Mouse (Mus musculus) stomach, embryonic 14.5 days (tissue): ENCODE data around the gene Adamts4. TPM values are rescaled to one million over a fixed set of nuclear protein-coding genes. Genes with fewer than 3 reads are reported as not detected.
A peak's percentile ranks its signal among the peaks of the same experiment; 100 is the strongest.

Experiments
- ATAC-seq: fragments of 200-750 bp; cut with Nextera tagmentation; 2 replicates; pipeline ENCODE4 v1.8.0; 2017; ENCODE audit warnings: low read depth, moderate TSS enrichment; ENCODE audit not compliant: insufficient number of reproducible peaks, insufficient read depth, low FRiP score
- H3K27ac ChIP-seq: fragments of 300-500 bp; sonication (generic); 2 replicates; pipeline ENCODE4 v1.5.1; 2014; ENCODE audit warnings: mild to moderate bottlenecking, low read length, moderate library complexity, mixed read lengths
- H3K27me3 ChIP-seq: fragments of 300-500 bp; sonication (generic); 2 replicates; pipeline ENCODE4 v1.6.1; 2014; ENCODE audit warnings: low read length, control low read depth, mixed read lengths; ENCODE audit not compliant: control insufficient read depth, insufficient read depth
- H3K36me3 ChIP-seq: fragments of 300-500 bp; sonication (generic); 2 replicates; pipeline ENCODE4 v1.6.1; 2014; ENCODE audit warnings: mild to moderate bottlenecking, control low read depth, low read length, moderate library complexity, mixed read lengths; ENCODE audit not compliant: control insufficient read depth, insufficient read depth
- H3K4me1 ChIP-seq: fragments of 300-500 bp; sonication (generic); 2 replicates; pipeline ENCODE4 v1.6.1; 2014; ENCODE audit warnings: low read length, control low read depth, mixed read lengths; ENCODE audit not compliant: control insufficient read depth, insufficient read depth
- H3K4me2 ChIP-seq: fragments of 300-500 bp; sonication (generic); replicated peaks from 2 replicates; pipeline ENCODE4 v1.6.1; 2014; ENCODE audit warnings: low read depth, low read length, control low read depth
- H3K4me3 ChIP-seq: fragments of 300-500 bp; sonication (generic); 2 replicates; pipeline ENCODE4 v1.5.1; 2014; ENCODE audit warnings: low read depth, low read length, control low read depth
- H3K9ac ChIP-seq: fragments of 300-500 bp; sonication (generic); replicated peaks from 2 replicates; pipeline ENCODE4 v1.6.1; 2014; ENCODE audit warnings: low read depth, mild to moderate bottlenecking, control low read depth, low read length, moderate library complexity, mixed read lengths
- H3K9me3 ChIP-seq: fragments of 300-500 bp; sonication (generic); 2 replicates; pipeline ENCODE4 v1.6.1; 2016; ENCODE audit warnings: low read depth, low read length, control low read depth; ENCODE audit not compliant: control insufficient read depth
- WGBS: fragments of 180-500 bp; shearing (Covaris S2); extraction: QIAGEN DNeasy Blood & Tissue Kit; methylation state at CpG from one replicate; pipeline ENCODE4 v1.1.7; 2014; 5-methylcytosine and 5-hydroxymethylcytosine counted together
- polyA plus RNA-seq: library from polyadenylated mRNA; unstranded; fragments of >200 nt; fragmentation: Nextera tagmentation; extraction: Ambion mirVana; gene quantifications from 2 replicates; pipeline ENCODE4 v1.2.1, GENCODE M21; 2014

Gene Adamts4
- polyA plus RNA-seq, 1 experiment from 2014 or later = 5.3 TPM

- H3K4me3 ChIP-seq = no peak overlapping the region
- H3K27me3 ChIP-seq = no peaks in the 10 kb centered on the region
- H3K27ac ChIP-seq = no peak overlapping the region
- no peaks in the 10 kb centered on the region for H3K9me3 ChIP-seq
- ATAC-seq = no peak
- H3K4me1 ChIP-seq = no peaks in the 10 kb centered on the region; the same call in 1 of the 2 replicates
- no peaks in the 10 kb centered on the region for H3K36me3 ChIP-seq
- H3K9ac ChIP-seq = no peak overlapping the region
- 55% methylated on average over 4 of the region's 4 CpGs for WGBS
- H3K4me2 ChIP-seq = no peak overlapping the region
These were observed 23.4 kb upstream of the Adamts4 start for GRCm38 (mm10) chr1:171226780-171227179.

GRCm38 (mm10) chr1:171227879-171228278 lies 22.3 kb upstream of the Adamts4 start:
- Histone ChIP-seq H3K36me3 (no peaks in the 10 kb centered on the region), H3K27me3 (no peaks in the 10 kb centered on the region), H3K9ac (no peak overlapping the region), H3K27ac (no peak overlapping the region), H3K4me3 (no peak overlapping the region), H3K4me1 (no peaks in the 10 kb centered on the region), H3K9me3 (no peaks in the 10 kb centered on the region), H3K4me2 (no peak overlapping the region)
- no peak for ATAC-seq
- 79% methylated on average over 1 of the region's 1 CpGs for WGBS

GRCm38 (mm10) chr1:171229750-171230149 lies 20.5 kb upstream of the Adamts4 start:
- peaks cover 15% of the 10 kb centered on the region for H3K36me3 ChIP-seq
- WGBS = 51% methylated on average over 6 of the region's 6 CpGs
- no peak overlapping the region for H3K4me2 ChIP-seq
- no peak for ATAC-seq
- H3K9me3 ChIP-seq = no peaks in the 10 kb centered on the region
- no peak overlapping the region for H3K9ac ChIP-seq
- no peak overlapping the region for H3K27ac ChIP-seq
- no peak overlapping the region for H3K4me3 ChIP-seq
- no peaks in the 10 kb centered on the region for H3K4me1 ChIP-seq
- H3K27me3 ChIP-seq = no peaks in the 10 kb centered on the region

GRCm38 (mm10) chr1:171230215-171230614 lies 20.0 kb upstream of the Adamts4 start:
- no peaks in the 10 kb centered on the region for H3K9me3 ChIP-seq
- H3K4me1 ChIP-seq = no peaks in the 10 kb centered on the region
- no peak overlapping the region for H3K27ac ChIP-seq
- ATAC-seq = no peak
- H3K4me2 ChIP-seq = no peak overlapping the region
- 81% methylated on average over 3 of the region's 3 CpGs for WGBS
- H3K27me3 ChIP-seq = no peaks in the 10 kb centered on the region
- no peak overlapping the region for H3K4me3 ChIP-seq
- no peak overlapping the region for H3K9ac ChIP-seq
- peaks cover 20% of the 10 kb centered on the region for H3K36me3 ChIP-seq

- no peaks in the 10 kb centered on the region for H3K4me1 ChIP-seq
- no peak overlapping the region for H3K4me3 ChIP-seq
These were observed 18.4 kb upstream of the Adamts4 start for GRCm38 (mm10) chr1:171231844-171232243.

GRCm38 (mm10) chr1:171232348-171232747 lies 17.9 kb upstream of the Adamts4 start:
- Histone ChIP-seq H3K36me3 (peaks cover 39% of the 10 kb centered on the region), H3K9ac (no peak overlapping the region), H3K27me3 (no peaks in the 10 kb centered on the region), H3K4me1 (no peaks in the 10 kb centered on the region), H3K4me3 (no peak overlapping the region), H3K9me3 (no peaks in the 10 kb centered on the region), H3K27ac (0 out of 2 replicates have a peak overlapping the region, but pooled peaks have one; percentile 6), H3K4me2 (no peak overlapping the region)
- WGBS = 83% methylated on average over 5 of the region's 5 CpGs
- no peak for ATAC-seq

More at GRCm38 (mm10) chr1:171231844-171232243, 18.4 kb upstream of the Adamts4 start:
- no peak overlapping the region for H3K27ac ChIP-seq
- H3K36me3 ChIP-seq = peaks cover 34% of the 10 kb centered on the region
- ATAC-seq = no peak
- no peaks in the 10 kb centered on the region for H3K9me3 ChIP-seq
- 80% methylated on average over 4 of the region's 4 CpGs for WGBS
- H3K4me2 ChIP-seq = no peak overlapping the region
- no peak overlapping the region for H3K9ac ChIP-seq
- H3K27me3 ChIP-seq = no peaks in the 10 kb centered on the region

GRCm38 (mm10) chr1:171232800-171233730 lies 17.2 kb upstream of the Adamts4 start:
- no peak overlapping the region for H3K4me2 ChIP-seq
- no peak for ATAC-seq
- 85% methylated on average over 12 of the region's 12 CpGs for WGBS
- no peak overlapping the region for H3K9ac ChIP-seq
- no peak overlapping the region; the same call in 1 of the 2 replicates for H3K27ac ChIP-seq
- H3K9me3 ChIP-seq = no peaks in the 10 kb centered on the region
- H3K4me3 ChIP-seq = no peak overlapping the region
- no peaks in the 10 kb centered on the region for H3K4me1 ChIP-seq
- no peaks in the 10 kb centered on the region for H3K27me3 ChIP-seq
- peaks cover 46% of the 10 kb centered on the region for H3K36me3 ChIP-seq

- Histone ChIP-seq H3K4me2 (no peak within 1 kb of the TSS), H3K9me3 (no peaks in the 10 kb centered on the region), H3K36me3 (peaks cover 57% of the 10 kb centered on the region), H3K27me3 (no peaks in the 10 kb centered on the region), H3K4me1 (no peaks in the 10 kb centered on the region), H3K9ac (no peak within 1 kb of the TSS), H3K27ac (no peak within 1 kb of the TSS; the same call in 1 of the 2 replicates), H3K4me3 (no peak within 1 kb of the TSS)
- 89% methylated on average over 14 of the region's 14 CpGs for WGBS
- ATAC-seq = no peak
These were observed 16.1 kb upstream of the Adamts4 start, which contains the start of gene Fcer1g for GRCm38 (mm10) chr1:171234126-171234525. Gene Fcer1g (minus strand): TSS chr1:171234365.
